Mouse (Mus musculus): ENCODE results near the gene Nell1.
A peak's percentile ranks its signal among the peaks of the same experiment; 100 is the strongest.

The Nell1 gene

DNA sequence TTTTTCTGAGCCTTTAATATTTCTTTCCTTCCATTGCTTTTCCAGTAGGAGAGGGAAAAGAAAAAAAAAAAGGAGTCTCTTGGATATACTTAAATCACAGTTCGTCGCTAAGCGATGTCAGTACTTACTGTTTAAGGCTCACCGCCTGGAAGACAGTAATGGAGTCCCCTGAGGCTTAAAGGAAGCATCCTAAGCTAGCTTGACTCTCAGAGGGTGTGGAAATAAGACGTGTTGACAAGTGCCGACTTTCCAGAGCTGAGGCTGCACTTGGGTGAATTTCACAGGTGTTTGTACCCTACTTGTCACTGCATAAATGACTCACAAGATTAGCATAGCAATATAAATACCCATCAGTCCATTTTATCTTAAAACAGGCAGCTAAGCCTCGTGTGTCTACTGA, 599.2 kb downstream of the Nell1 start:
- no peak for DNase-seq

DNA sequence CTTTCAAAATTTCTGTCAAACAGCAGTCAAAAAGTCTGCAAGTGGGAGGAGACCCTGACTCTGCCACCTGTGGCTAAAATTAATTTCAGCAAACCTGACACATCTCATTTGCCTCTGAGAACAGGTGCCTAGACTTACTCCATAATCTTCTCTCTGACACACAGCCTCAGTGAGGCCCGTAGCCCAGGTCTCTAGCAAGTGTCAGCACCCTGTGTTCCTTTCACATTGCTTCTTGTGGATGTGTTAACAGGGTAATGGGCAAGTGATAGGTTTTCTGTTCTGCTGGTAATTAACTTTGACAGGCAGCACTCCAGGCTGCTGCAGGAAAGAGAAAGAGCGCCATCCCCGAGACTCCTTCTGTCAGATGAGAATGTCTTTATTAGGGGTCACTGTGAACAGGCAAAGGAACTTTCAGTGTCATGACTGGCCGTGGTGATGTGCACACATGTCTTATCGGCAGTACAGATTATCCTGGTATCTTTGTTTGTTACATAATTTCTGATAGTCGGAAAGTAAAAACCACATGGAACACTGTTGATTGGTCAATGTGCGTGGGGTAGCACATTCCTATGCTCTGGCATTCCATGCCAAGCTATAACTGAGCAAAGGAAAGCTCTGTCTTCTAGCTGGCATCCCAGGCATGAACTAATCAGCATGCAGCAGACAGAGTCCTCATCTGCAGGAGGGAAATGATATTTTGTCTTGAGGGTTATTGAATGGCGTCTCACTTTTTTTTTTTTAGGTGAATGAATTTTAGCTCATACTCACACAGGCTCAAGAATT, 614.2 kb downstream of the Nell1 start:
- DNase-seq, result no peak

DNA sequence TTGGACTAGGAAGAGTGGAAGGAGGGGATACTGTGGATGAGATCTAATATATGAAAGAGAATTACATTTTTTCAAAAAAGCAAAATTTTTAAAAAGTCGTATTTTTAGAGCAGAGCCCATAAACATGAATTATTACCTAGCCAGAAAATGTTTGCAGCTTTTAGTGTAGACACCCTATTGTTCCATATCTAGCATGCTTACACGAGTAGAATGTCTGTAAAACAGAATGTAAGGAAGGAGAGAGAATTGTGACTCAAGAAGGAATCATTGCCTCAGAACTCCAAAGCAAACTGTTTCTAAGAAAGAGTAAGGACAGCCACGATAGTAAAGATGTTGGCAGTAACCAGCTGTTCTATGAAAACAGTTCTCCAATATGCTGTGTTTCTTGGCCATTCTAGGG, 624.2 kb downstream of the Nell1 start, which contains the start of gene 4933405O20Rik:
4933405O20Rik (plus strand) TSS at position 301 of the 400 bp plus-strand sequence.
- no peak for DNase-seq

GRCm38 (mm10) chr7:50614101-50614500, 639.4 kb downstream of the Nell1 start:
- peak in 1 of 2 experiments; percentile 2 for DNase-seq

- no peak for DNase-seq
Measured at GRCm38 (mm10) chr7:50629186-50629585, 654.5 kb downstream of the Nell1 start.

- DNase-seq, result no peak
Measured at GRCm38 (mm10) chr7:50633147-50633546, 658.5 kb downstream of the Nell1 start.

GRCm38 (mm10) chr7:50672266-50672665, 697.6 kb downstream of the Nell1 start:
- no peak for DNase-seq

DNA sequence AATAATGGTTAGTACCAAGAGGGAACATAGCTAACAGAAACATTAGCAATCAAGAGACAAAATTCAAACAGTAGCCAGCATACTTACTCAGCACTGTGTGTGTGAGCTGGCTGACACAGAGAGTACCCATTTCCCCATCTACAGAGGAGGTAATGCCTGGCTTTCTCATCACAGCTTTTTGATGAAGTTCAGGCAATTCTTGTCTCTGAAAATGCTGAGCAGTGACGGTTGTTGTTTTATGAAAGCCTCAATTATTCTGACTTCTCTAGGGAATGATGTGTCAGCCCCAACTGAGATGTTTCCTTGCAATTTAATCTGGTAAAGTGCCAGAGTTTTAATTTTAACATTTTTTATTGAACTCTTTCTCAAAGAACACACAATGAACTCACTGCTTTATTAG, 700.8 kb downstream of the Nell1 start:
- DNase-seq, result no peak

DNA sequence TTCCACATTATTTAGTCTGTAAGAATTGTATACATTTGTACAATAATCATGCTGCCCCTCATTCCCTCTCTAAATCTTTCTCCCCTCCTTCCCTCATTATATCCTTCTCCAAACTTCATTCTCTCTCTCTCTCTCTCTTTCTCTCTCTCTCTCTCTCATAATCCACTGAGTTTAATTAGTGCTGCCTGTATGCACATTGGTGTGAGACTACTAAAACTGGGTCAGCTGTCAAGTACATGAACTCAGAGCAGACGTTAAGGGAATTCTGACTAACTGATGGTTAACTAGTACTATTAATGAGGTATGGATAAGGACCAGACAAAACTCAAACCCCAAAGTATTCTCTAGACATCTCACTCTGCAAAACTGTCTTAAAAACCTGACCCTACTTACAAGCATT, 702.8 kb downstream of the Nell1 start:
- no peak for DNase-seq

- DNase-seq, result no peak
Measured at GRCm38 (mm10) chr7:50686337-50686736, 711.7 kb downstream of the Nell1 start.

- no peak for DNase-seq
Measured at GRCm38 (mm10) chr7:50725166-50725565, 750.5 kb downstream of the Nell1 start.

GRCm38 (mm10) chr7:50730951-50731350, 756.3 kb downstream of the Nell1 start:
- peak in 1 of 2 experiments; percentile 2 for DNase-seq

DNA sequence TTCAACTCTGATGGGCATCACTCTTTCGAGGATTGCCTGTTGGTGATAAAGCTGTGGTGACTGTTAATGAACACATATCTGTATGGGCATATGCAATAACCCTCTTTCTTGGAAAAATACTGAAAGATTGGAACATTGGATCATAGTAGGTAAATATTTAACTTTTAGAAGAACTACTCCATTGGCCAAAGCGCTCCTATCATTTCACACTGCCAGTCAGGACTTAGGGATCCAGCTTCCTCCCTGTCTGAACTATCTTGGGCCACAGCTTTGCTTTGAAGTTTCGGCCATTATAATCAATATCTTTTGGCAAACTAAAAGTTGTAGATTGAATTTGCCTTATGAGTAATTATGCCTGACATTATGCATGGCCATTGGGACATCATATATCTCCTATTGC, 780.9 kb downstream of the Nell1 start:
- DNase-seq, result no peak

DNA sequence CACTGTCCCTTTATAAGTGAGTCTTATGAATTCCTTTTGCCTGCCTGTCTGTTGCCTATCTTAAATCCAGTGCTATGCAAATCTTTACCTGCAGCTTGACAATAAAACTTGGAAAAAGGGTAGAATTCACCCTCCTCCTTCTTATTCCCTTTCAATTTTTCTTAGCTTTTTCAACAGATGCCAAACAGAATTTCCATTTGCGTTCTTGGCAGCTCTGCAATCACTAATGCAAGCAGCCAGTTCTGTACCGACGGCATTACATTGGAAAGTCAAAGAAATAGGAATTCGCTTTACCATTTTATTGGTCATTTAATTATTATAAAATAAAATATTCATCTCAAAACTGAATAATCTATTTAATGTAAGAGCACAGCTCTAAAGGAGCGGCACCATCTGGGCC, 781.7 kb downstream of the Nell1 start:
- no peak for DNase-seq

DNA sequence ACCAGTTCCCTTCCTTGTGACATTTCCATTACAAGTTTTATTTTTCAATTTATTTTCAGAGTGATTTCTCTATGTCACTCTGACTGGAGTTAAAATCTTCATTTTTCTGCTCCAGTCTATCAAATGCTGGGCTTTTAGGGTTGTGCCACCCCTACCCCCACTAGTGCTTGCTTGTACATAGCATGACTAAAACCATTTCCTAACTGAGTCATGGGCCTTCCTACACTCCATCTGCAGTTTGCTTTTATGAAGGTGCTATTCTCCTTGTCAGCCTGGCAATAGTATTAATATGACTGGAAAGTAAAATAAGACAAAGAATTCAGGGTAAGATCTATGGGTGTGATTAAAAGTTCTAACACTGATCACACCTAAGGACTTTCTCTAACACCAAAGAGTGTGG, 798.9 kb downstream of the Nell1 start:
- DNase-seq, result no peak

GRCm38 (mm10) chr7:50781105-50781504, 806.4 kb downstream of the Nell1 start:
- DNase-seq, result no peak

- peak in 1 of 2 experiments; percentile 33 for DNase-seq
Measured at GRCm38 (mm10) chr7:50783652-50784051, 809.0 kb downstream of the Nell1 start.

GRCm38 (mm10) chr7:50826180-50826579, 851.5 kb downstream of the Nell1 start:
- no peak for DNase-seq

DNA sequence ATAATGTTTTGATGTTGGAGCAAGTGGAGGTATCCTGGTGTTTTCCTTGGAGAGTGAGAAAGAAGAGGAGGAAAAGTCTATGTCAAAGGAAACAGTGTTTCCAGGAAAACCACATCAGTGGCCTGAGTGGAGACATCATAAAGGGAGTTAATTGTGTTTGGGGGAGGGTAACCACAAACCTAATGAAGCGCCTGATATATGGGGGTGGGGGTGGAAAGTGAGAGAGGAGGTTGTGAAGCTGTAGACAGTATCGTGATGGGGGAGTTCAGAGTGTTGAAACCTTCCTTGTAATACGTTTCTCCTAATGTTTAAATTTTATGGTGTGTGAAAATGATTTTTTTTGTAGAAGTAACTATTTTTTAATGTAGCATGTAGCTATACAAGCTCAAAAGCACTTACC, 858.1 kb downstream of the Nell1 start:
- no peak for DNase-seq

GRCm38 (mm10) chr7:50842646-50843045, 868.0 kb downstream of the Nell1 start:
- no peak for DNase-seq

GRCm38 (mm10) chr7:50847921-50848320, 873.3 kb downstream of the Nell1 start:
- DNase-seq, result no peak

DNA sequence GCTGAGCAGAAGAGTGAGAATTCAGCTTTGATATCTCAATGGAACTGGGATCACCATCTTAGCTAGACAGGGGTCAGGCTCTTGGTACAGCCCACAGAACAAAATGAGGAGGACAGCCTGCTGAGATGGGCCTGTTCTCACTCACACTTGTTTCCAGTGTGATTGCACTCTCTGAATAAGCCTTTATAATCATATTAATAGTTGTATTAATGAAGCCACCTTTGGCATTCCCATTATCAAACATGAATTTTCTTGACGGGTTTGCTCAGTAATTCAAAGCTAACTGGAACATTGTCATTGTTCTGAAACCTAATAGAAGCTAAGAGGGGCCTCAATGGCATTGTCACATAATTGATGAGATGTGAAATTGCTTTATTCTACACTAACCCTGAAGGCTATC, 875.6 kb downstream of the Nell1 start:
- DNase-seq, result no peak

DNA sequence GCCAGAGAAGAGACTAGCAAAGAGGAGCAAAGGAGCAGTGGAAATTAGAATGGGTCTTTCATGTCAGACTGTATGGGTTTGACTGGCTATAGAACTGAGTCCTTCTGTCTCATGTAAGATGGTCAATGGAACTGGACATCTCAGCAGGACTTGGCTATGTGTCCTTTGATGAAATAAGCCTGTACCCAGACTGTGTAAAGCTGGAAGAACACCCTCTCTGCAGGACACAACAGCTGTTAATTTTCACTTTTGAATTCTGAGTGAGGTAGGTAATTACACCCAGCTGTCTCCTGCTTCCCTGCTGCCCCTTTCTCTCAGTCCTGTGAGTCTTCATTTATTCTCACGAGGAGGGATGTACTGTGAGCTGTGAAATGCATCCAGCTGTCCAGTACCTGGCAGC, 895.5 kb downstream of the Nell1 start:
- no peak for DNase-seq

GRCm38 (mm10) chr7:50887625-50888024, 913.0 kb downstream of the Nell1 start:
- no peak for DNase-seq

- no peak for DNase-seq
Measured at GRCm38 (mm10) chr7:50899541-50900088, 925.0 kb downstream of the Nell1 start.

Measured in kidney, postnatal 36 days (tissue).